16 mouse cellular contexts compared by ENCODE assay signal in the genomic region with DNA sequence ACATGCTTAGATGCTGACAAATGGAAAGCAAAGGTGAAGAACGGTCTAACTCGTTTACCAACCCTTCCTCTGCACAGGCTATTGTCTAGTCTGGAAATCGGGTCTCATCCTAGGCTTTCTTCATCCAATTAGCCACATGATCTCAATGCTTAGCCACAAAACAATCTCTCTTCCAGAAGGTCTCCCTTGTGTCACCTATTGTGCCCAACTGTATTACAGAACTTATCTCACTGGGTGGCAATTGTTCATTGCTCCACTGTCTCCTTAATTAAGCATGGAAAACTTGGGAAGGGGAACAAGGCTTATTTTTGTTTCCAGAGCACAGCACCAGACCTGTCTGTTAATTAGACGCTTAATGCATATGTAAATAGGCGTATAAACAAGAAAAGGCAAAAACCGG.
"Had no signal": no experiment of that assay in that cellular context is flagged by ENCODE, and none has a peak within 500 bp of the region (broad histone marks: within the 10 kb centered on the region; RNA-seq: fewer than 3 reads in every experiment).

No protein-coding gene starts in this region.

- H3K4me3 ChIP-seq: layer of hippocampus, adult 2 months; left cerebral cortex, adult 2 months; liver, embryonic 13.5 days had no signal

- H3K27ac ChIP-seq: kidney, postnatal 0 days; layer of hippocampus, adult 2 months; left cerebral cortex, adult 2 months; liver, embryonic 13.5 days; macrophage; stomach, postnatal 0 days had no signal

- H3K9me3 ChIP-seq: liver, embryonic 13.5 days had no signal

- DNase-seq: kidney, adult 2 months; kidney, postnatal 25 days; layer of hippocampus, adult 9-11 months; layer of hippocampus, postnatal 36 days; liver, embryonic 13.5 days; lung, adult 2 months; midbrain, embryonic 14.5 days; right cerebral cortex, postnatal 4 days; thymus, adult 2 months; thymus, postnatal 14 days; thymus, postnatal 4 days had no signal

- H3K27me3 ChIP-seq: liver, embryonic 13.5 days had no signal

- H3K4me2 ChIP-seq: liver, embryonic 13.5 days had no signal

- H3K36me3 ChIP-seq: liver, embryonic 13.5 days had no signal

- H3K9ac ChIP-seq: liver, embryonic 13.5 days had no signal
